ENCODE assay signal across 7 mouse cellular contexts in the genomic region with DNA sequence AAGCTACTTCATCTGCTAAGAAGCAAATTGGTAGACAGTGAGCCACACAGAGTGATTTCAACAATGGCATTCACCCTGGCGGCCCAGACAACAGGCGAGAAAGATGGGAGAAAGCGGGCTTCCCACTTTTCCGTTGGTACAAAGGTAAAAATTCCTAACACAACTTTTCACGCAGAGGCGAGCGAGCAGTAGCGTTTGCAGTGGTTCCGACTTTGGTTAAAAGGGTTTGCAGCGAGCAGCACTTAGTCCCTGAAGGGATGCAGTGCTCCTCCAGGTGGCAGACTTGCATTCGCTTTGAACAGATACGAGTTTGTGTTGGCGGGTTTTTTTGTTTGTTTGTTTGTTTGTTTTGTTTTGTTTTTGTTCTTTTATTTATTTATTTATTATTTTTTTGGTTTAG.
DNase-seq lines count a peak whose midpoint lies in the region; ATAC-seq and TF ChIP-seq lines count a peak whose summit lies in the region.

No protein-coding gene starts in this region.

- no peak for TF ChIP-seq POLR2A in cerebellum, adult 2 months (IDR thresholded peaks at IDR 0.05; ENCODE audit: borderline replicate concordance, insufficient read depth, low read length)

- no peak overlapping the region for H3K9ac ChIP-seq in forebrain, postnatal 0 days
- H3K9ac ChIP-seq in midbrain, embryonic 15.5 days = no peak overlapping the region

- peak; percentile 61 for TF ChIP-seq CTCF in cerebellum, adult 2 months (IDR thresholded peaks at IDR 0.05; ENCODE audit: borderline replicate concordance, insufficient read depth, low read depth, low read length)
- TF ChIP-seq CTCF in forebrain, postnatal 0 days (IDR thresholded peaks at IDR 0.05; ENCODE audit: low read depth) = peak; percentile 75

- H3K9me3 ChIP-seq in forebrain, postnatal 0 days (ENCODE audit: low read length) = no peaks in the 10 kb centered on the region
- no peaks in the 10 kb centered on the region for H3K9me3 ChIP-seq in midbrain, embryonic 15.5 days

- intact Hi-C loops in left cerebral cortex, postnatal 10 days (cut with DNase I) = loop anchor here (5.0 to 10.0 kb wide), 4 partner anchors 210 to 690 kb away; no protein-coding TSS in a partner anchor

- H3K27me3 ChIP-seq in cerebellum, adult 2 months (ENCODE audit: control insufficient read depth, insufficient read depth, low read length) = no peaks in the 10 kb centered on the region; the same call in 1 of the 2 replicates
- no peaks in the 10 kb centered on the region for H3K27me3 ChIP-seq in forebrain, postnatal 0 days (ENCODE audit: insufficient read depth, low read length)
- no peaks in the 10 kb centered on the region for H3K27me3 ChIP-seq in midbrain, embryonic 15.5 days (replicated peaks)

- H3K4me1 ChIP-seq in cerebellum, adult 2 months (ENCODE audit: control insufficient read depth, insufficient read depth, low read length) = peaks cover 2% of the 10 kb centered on the region; the same call in 1 of the 2 replicates
- peaks cover 3% of the 10 kb centered on the region; the same call in 1 of the 2 replicates for H3K4me1 ChIP-seq in forebrain, postnatal 0 days (ENCODE audit: insufficient read depth)
- H3K4me1 ChIP-seq in midbrain, embryonic 15.5 days = peaks cover 5% of the 10 kb centered on the region

- H3K4me3 ChIP-seq in cerebellum, adult 2 months (replicated peaks; ENCODE audit: insufficient read depth, low read depth, low read length) = no peak overlapping the region
- no peak overlapping the region for H3K4me3 ChIP-seq in forebrain, postnatal 0 days (ENCODE audit: low read depth, low read length)
- peak overlapping the region; percentile 8; the same call in 1 of the 2 replicates for H3K4me3 ChIP-seq in midbrain, embryonic 15.5 days

- no peaks in the 10 kb centered on the region for H3K36me3 ChIP-seq in forebrain, postnatal 0 days (ENCODE audit: insufficient read depth)
- no peaks in the 10 kb centered on the region for H3K36me3 ChIP-seq in midbrain, embryonic 15.5 days (replicated peaks)

- H3K4me2 ChIP-seq in forebrain, postnatal 0 days (ENCODE audit: low read depth) = peak overlapping the region; percentile 27
- peak overlapping the region; percentile 32 for H3K4me2 ChIP-seq in midbrain, embryonic 15.5 days

- ATAC-seq in forebrain, postnatal 0 days = peak; percentile 80
- 0 out of 2 replicates have a peak, but pooled peaks have one; percentile 69 for ATAC-seq in midbrain, embryonic 15.5 days (replicated peaks)

- no peak overlapping the region for H3K27ac ChIP-seq in cerebellum, adult 2 months (ENCODE audit: insufficient read depth, low read length)
- no peak overlapping the region for H3K27ac ChIP-seq in forebrain, postnatal 0 days (ENCODE audit: low read depth, low read length)
- no peak overlapping the region for H3K27ac ChIP-seq in midbrain, embryonic 15.5 days

- DNase-seq in R1 (ENCODE audit: low read depth, low spot score) = peak; percentile 70
- DNase-seq in cerebellum, adult 2 months = peak; percentile 15 to 35
- DNase-seq in forebrain, postnatal 0 days = peak; percentile 82
- DNase-seq in induced T-regulatory cell, adult 2 months (ENCODE audit: low read depth) = peak; percentile 4
- peak; percentile 44 to 56 for DNase-seq in left cerebral cortex, postnatal 10 days (ENCODE audit: extremely low spot score in 1 of 2, low spot score in 2 of 2)
- DNase-seq in urinary bladder, postnatal 25 days (ENCODE audit: low spot score) = peak; percentile 26

- 23% methylated on average over 13 of the region's 13 CpGs for WGBS in cerebellum, adult 2 months
- 20% methylated on average over 13 of the region's 13 CpGs for WGBS in forebrain, postnatal 0 days
- WGBS in midbrain, embryonic 15.5 days = 18% methylated on average over 13 of the region's 13 CpGs

Comparison
In these comparisons a context has a peak if more than half of its experiments do, and no peak if none do; other contexts are left out.
1. DNase-seq: peak in every context shown above with its lines; median percentile 82 in forebrain, postnatal 0 days; 70 in R1; 50 in left cerebral cortex, postnatal 10 days; 26 in urinary bladder, postnatal 25 days; 25 in cerebellum, adult 2 months; 4 in induced T-regulatory cell, adult 2 months.